Mouse (Mus musculus): ENCODE data around the gene Xrcc3.

GRCm38 (mm10) chr12:111785174-111785573 lies 28.5 kb downstream of the Xrcc3 start:
- TF ChIP-seq CTCF (IDR thresholded peaks at IDR 0.05; ENCODE audit: control insufficient read depth, insufficient read depth, insufficient read length) (no peak), USF1 (IDR thresholded peaks at IDR 0.05; ENCODE audit: low read depth) (no peak), FOSL1 (IDR thresholded peaks at IDR 0.05; ENCODE audit: insufficient read depth, low read length, poor library complexity, severe bottlenecking) (no peak), MAX (IDR thresholded peaks at IDR 0.05) (no peak), CEBPB (IDR thresholded peaks at IDR 0.05; ENCODE audit: low read depth) (no peak), MYOG (IDR thresholded peaks at IDR 0.05; ENCODE audit: control insufficient read depth, extremely low read depth, insufficient read length) (no peak)

Measured in C2C12 (cell line).